Mouse (Mus musculus): ENCODE measurements at regions not wholly inside any gene's neighbourhood (a gene's known extent, or its start where the extent isn't known, plus 50 kb on each side); places are given as distances from the start of the nearest gene placed in this dataset.

DNA sequence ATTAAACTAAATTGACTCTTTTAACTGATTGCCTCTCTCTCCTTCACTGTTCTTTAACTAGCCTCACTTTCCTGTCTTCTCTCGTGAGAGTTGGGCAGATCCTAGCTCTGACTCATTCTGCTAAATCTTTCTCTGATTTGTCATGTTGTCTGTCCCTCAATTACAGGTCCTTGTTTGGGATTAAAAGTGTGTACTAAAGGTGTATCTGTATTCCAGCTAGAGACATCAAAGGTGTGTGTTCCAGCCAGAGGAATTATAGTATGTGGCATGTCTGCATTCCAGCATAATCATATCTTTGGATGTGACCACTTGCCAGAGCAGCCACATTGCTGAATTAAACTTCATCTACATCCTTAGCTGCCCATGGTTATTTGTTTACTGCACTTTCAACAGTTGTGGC, 167.5 kb upstream of the Fam83b start:
- no peaks in the 10 kb centered on the region for H3K27me3 ChIP-seq (ENCODE audit: control insufficient read depth, insufficient read depth, low read length)
- no peak overlapping the region for H3K4me2 ChIP-seq (replicated peaks; ENCODE audit: low read depth)
- H3K27ac ChIP-seq (replicated peaks): no peak overlapping the region
- ATAC-seq (ENCODE audit: low FRiP score, low TSS enrichment): no peak
- H3K36me3 ChIP-seq (ENCODE audit: control insufficient read depth, insufficient read depth, low read length): no peaks in the 10 kb centered on the region
- H3K4me1 ChIP-seq (replicated peaks; ENCODE audit: control insufficient read depth, insufficient read depth): no peaks in the 10 kb centered on the region
- no peak for DNase-seq (ENCODE audit: low spot score)
- H3K9me3 ChIP-seq (ENCODE audit: control insufficient read depth, low read length): no peaks in the 10 kb centered on the region
- H3K4me3 ChIP-seq (ENCODE audit: low read depth, low read length): no peak overlapping the region
- WGBS: 32% methylated on average over 1 of the region's 1 CpGs
- no peak for TF ChIP-seq EP300 (optimal IDR thresholded peaks at IDR 0.05)
- no peak for TF ChIP-seq CTCF (IDR thresholded peaks at IDR 0.05; ENCODE audit: low read depth)
- H3K9ac ChIP-seq (ENCODE audit: low read length): no peak overlapping the region

DNA sequence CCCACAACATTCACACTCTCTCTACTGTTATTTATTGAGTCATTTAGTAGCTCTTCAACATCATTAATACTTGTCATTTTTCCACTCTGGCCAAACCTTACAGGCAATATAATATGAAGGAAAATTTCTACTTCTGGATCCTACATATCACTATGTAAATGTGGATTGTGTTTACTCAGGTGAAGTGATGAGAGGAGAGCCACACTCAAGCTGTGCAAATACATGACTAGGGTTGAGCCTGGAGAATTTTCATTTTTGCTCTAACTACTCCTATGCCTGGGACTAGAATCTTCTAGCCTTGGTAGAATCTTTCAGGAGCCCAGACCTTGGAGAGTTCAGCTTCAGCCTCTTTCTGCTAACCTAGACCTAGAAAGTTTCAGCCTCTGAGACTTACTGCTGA, 166.9 kb upstream of the Fam83b start:
- H3K9me3 ChIP-seq (ENCODE audit: control insufficient read depth, low read length): no peaks in the 10 kb centered on the region
- no peak overlapping the region for H3K4me3 ChIP-seq (ENCODE audit: low read depth, low read length)
- H3K36me3 ChIP-seq (ENCODE audit: control insufficient read depth, insufficient read depth, low read length): no peaks in the 10 kb centered on the region
- DNase-seq (ENCODE audit: low spot score) (no peak), ATAC-seq (ENCODE audit: low FRiP score, low TSS enrichment) (no peak)
- H3K4me2 ChIP-seq (replicated peaks; ENCODE audit: low read depth): no peak overlapping the region
- no peak overlapping the region for H3K9ac ChIP-seq (ENCODE audit: low read length)
- no peaks in the 10 kb centered on the region for H3K4me1 ChIP-seq (replicated peaks; ENCODE audit: control insufficient read depth, insufficient read depth)
- no peak overlapping the region for H3K27ac ChIP-seq (replicated peaks)
- TF ChIP-seq CTCF (IDR thresholded peaks at IDR 0.05; ENCODE audit: low read depth) (no peak), EP300 (optimal IDR thresholded peaks at IDR 0.05) (no peak)
- no peaks in the 10 kb centered on the region for H3K27me3 ChIP-seq (ENCODE audit: control insufficient read depth, insufficient read depth, low read length)

DNA sequence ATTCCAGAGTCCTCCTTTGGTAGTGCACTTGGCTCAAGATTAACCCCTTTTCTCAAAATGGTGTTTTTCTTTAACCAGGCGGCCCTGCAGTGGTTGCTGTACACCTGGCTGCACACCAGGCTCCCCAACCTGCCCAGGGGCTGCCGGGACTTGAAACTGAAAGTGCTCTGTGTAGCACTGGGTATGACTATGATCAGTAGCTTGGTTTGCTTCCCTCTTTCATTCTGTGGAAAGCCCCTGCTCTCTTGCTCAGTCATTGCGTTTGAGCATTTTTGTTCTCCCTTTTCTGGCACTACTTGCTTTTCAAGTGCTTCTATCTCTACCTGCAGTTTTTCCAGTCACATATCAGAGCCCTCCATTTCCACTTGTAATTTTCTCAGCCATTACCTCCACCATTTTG, 156.0 kb upstream of the Fam83b start:
- DNase-seq (ENCODE audit: low spot score) (no peak), ATAC-seq (ENCODE audit: low FRiP score, low TSS enrichment) (no peak)
- no peak overlapping the region for H3K4me2 ChIP-seq (replicated peaks; ENCODE audit: low read depth)
- H3K27ac ChIP-seq (replicated peaks): no peak overlapping the region
- H3K27me3 ChIP-seq (ENCODE audit: control insufficient read depth, insufficient read depth, low read length): no peaks in the 10 kb centered on the region
- H3K36me3 ChIP-seq (ENCODE audit: control insufficient read depth, insufficient read depth, low read length): no peaks in the 10 kb centered on the region
- no peaks in the 10 kb centered on the region for H3K4me1 ChIP-seq (replicated peaks; ENCODE audit: control insufficient read depth, insufficient read depth)
- 82% methylated on average over 3 of the region's 3 CpGs for WGBS
- no peak overlapping the region for H3K9ac ChIP-seq (ENCODE audit: low read length)
- TF ChIP-seq EP300 (optimal IDR thresholded peaks at IDR 0.05) (no peak), CTCF (IDR thresholded peaks at IDR 0.05; ENCODE audit: low read depth) (no peak)
- no peak overlapping the region for H3K4me3 ChIP-seq (ENCODE audit: low read depth, low read length)
- no peaks in the 10 kb centered on the region for H3K9me3 ChIP-seq (ENCODE audit: control insufficient read depth, low read length)

DNA sequence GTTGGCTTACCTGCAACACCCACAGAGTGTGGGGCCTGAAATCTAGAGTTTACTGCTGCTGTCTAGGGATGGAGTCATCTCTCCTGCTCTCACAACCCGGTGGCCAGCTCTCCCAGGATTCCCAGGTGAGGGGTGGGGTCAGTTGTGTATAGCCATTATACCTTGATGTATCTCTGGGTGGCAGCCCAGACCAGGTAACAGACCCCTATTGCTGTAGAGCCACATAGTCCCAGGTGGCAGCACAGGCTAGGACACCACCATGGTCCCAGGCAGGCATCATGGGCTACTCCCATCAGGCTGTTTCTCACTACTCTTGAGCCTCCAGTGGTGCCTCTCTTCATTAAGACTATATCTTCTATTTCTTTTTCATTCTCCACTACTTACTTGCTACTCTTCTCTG, 148.9 kb upstream of the Fam83b start:
- DNase-seq (ENCODE audit: low spot score) (no peak), ATAC-seq (ENCODE audit: low FRiP score, low TSS enrichment) (no peak)
- H3K9ac ChIP-seq (ENCODE audit: low read length): no peak overlapping the region
- no peak overlapping the region for H3K27ac ChIP-seq (replicated peaks)
- TF ChIP-seq EP300 (optimal IDR thresholded peaks at IDR 0.05) (no peak), CTCF (IDR thresholded peaks at IDR 0.05; ENCODE audit: low read depth) (no peak)
- H3K9me3 ChIP-seq (ENCODE audit: control insufficient read depth, low read length): no peaks in the 10 kb centered on the region
- WGBS: 68% methylated on average over 1 of the region's 1 CpGs
- H3K36me3 ChIP-seq (ENCODE audit: control insufficient read depth, insufficient read depth, low read length): no peaks in the 10 kb centered on the region
- no peaks in the 10 kb centered on the region for H3K27me3 ChIP-seq (ENCODE audit: control insufficient read depth, insufficient read depth, low read length)
- no peaks in the 10 kb centered on the region for H3K4me1 ChIP-seq (replicated peaks; ENCODE audit: control insufficient read depth, insufficient read depth)
- H3K4me3 ChIP-seq (ENCODE audit: low read depth, low read length): no peak overlapping the region
- H3K4me2 ChIP-seq (replicated peaks; ENCODE audit: low read depth): no peak overlapping the region

DNA sequence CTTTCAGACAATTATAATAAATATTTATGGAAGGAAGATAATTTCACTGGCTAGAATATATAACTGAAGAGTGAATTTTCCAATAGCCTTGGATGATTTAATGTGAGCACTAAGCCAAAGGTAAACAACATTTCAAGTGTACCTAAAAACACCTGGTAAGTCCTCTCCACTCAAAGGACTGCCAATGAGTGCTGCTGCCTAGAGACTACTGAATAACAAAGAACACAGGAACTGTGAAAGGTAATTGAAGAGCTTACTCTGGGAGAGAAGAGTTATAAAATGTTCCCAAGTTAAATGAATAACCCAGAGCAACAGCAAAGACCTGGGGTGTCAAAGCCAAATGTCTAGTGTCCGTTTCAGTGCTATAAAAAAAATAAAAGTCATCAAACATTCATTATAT, 139.5 kb upstream of the Fam83b start:
- 25% methylated on average over 1 of the region's 1 CpGs for WGBS
- Histone ChIP-seq H3K9me3 (ENCODE audit: control insufficient read depth, low read length) (no peaks in the 10 kb centered on the region), H3K27me3 (ENCODE audit: control insufficient read depth, insufficient read depth, low read length) (no peaks in the 10 kb centered on the region), H3K27ac (replicated peaks) (no peak overlapping the region), H3K36me3 (ENCODE audit: control insufficient read depth, insufficient read depth, low read length) (no peaks in the 10 kb centered on the region), H3K9ac (ENCODE audit: low read length) (no peak overlapping the region), H3K4me2 (replicated peaks; ENCODE audit: low read depth) (no peak overlapping the region), H3K4me1 (replicated peaks; ENCODE audit: control insufficient read depth, insufficient read depth) (no peaks in the 10 kb centered on the region), H3K4me3 (ENCODE audit: low read depth, low read length) (no peak overlapping the region)
- DNase-seq (ENCODE audit: low spot score): no peak
- TF ChIP-seq CTCF (IDR thresholded peaks at IDR 0.05; ENCODE audit: low read depth) (no peak), EP300 (optimal IDR thresholded peaks at IDR 0.05) (no peak)
- no peak for ATAC-seq (ENCODE audit: low FRiP score, low TSS enrichment)

DNA sequence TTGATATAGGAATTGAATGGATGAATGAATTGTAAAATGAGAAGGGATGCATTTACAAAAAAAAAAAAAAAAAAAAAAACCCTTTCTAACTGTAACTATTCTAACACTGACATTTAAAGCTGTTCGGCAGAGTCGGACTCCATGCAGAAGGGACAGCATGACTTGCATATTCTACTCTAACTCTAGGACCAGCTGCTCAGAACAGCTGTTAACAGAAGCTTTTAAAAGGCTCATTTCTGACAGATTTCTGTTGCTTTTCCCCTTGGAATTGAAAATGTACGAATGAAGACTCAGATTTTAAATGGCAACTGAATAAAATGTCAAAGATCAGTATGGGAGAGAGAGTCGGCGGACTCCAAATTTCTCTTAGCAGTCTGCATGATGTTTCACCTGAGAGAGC, 138.9 kb upstream of the Fam83b start:
- no peak for ATAC-seq (ENCODE audit: low FRiP score, low TSS enrichment)
- Histone ChIP-seq H3K9me3 (ENCODE audit: control insufficient read depth, low read length) (no peaks in the 10 kb centered on the region), H3K36me3 (ENCODE audit: control insufficient read depth, insufficient read depth, low read length) (no peaks in the 10 kb centered on the region), H3K4me3 (ENCODE audit: low read depth, low read length) (no peak overlapping the region), H3K27me3 (ENCODE audit: control insufficient read depth, insufficient read depth, low read length) (no peaks in the 10 kb centered on the region), H3K4me1 (replicated peaks; ENCODE audit: control insufficient read depth, insufficient read depth) (no peaks in the 10 kb centered on the region), H3K4me2 (replicated peaks; ENCODE audit: low read depth) (no peak overlapping the region), H3K27ac (replicated peaks) (no peak overlapping the region), H3K9ac (ENCODE audit: low read length) (no peak overlapping the region)
- TF ChIP-seq CTCF (IDR thresholded peaks at IDR 0.05; ENCODE audit: low read depth) (no peak), EP300 (optimal IDR thresholded peaks at IDR 0.05) (no peak)
- WGBS: 57% methylated on average over 5 of the region's 5 CpGs
- DNase-seq (ENCODE audit: low spot score): no peak
